Mouse (Mus musculus) monocyte, adult 2 months (primary cell): ENCODE measurements around the gene Arf5.
A peak's percentile ranks its signal among the peaks of the same experiment; 100 is the strongest.

Experiments
- DNase-seq, 2 experiments: peaks; one replicate each; pipeline ENCODE4 v3.0.0; 2022; ENCODE audit warnings: low spot score in 2 of 2, low read depth in 1 of 2

Gene Arf5

DNA sequence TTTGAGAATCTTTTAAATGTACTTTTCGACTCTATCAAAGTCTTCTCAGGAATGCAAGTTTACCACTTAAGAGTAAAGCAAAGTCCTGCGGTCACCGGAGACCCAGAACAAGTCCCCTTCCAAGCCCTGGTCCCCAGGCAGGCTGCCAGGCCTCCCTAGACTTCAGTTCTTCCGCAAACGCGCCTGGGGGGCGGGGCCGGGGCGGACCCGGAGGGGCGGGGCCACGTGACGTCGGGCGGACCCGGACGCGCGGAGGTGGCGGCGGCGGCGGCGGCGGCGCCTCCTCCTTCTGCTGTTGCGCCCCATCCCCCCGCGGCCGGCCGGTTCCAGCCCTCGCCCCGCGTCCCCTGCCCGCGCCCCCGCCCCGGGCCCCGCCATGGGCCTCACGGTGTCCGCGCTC lies at the start of gene Arf5:
Arf5 (plus strand) TSS at position 248 of the 400 bp plus-strand sequence.
- peak; percentile 67 to 89 for DNase-seq

DNA sequence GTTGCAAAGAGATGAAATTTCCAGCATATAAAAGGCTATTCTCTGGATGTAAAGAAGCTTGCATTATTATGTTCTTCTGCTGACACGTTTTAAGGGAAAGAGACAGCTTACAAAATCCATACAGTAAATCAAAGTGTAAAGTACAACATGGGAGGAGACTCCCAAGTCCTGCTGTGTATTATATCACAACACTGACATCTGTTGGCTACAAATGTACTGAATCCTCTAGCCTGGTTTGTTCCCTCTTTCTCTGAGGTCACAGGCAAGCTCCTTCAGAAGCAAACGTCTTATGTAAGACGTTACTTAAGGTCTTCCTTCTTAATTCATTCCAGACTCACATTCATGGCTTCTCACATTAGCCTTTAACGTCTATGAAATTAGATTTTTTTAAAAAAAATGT lies 41.4 kb upstream of the Arf5 start:
- DNase-seq = no peak

DNA sequence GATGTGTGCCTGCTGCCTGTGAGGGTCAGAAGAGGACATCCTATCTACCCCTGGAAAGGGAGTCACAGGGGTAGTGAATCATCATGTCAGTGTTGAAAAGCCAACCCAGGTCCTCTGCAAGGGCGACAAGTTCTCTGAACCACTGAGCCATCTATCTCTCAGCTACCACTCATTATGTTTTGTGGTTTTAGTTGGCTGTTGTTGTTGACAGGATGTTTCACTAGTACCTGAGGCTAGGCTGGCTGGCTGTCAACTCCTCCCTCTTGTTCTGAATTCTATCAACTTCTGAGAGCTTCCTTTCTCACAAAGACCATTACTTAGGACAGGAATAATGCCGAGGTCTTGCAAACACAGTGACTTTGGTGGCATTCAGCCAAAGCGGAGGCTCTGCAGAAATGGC lies 38.2 kb upstream of the Arf5 start:
- DNase-seq = no peak

DNA sequence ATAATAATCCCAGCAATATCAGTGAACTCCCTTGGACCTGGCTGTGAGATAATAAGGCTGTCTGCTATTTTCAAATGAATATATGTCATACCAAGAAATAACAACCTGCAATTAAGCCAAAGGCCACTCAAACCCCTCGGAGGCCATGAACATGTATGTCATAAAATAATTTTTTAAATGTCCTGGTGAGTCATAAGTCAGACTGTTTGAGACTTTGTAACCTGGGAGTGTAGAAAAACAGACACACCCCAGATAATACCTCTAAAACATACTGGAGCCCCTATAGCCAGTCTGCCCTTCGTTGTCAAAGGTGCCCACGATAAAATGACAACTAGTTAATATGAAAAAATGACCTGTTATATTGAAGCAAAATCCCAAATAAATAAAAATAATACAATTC lies 34.3 kb upstream of the Arf5 start:
- no peak for DNase-seq

DNA sequence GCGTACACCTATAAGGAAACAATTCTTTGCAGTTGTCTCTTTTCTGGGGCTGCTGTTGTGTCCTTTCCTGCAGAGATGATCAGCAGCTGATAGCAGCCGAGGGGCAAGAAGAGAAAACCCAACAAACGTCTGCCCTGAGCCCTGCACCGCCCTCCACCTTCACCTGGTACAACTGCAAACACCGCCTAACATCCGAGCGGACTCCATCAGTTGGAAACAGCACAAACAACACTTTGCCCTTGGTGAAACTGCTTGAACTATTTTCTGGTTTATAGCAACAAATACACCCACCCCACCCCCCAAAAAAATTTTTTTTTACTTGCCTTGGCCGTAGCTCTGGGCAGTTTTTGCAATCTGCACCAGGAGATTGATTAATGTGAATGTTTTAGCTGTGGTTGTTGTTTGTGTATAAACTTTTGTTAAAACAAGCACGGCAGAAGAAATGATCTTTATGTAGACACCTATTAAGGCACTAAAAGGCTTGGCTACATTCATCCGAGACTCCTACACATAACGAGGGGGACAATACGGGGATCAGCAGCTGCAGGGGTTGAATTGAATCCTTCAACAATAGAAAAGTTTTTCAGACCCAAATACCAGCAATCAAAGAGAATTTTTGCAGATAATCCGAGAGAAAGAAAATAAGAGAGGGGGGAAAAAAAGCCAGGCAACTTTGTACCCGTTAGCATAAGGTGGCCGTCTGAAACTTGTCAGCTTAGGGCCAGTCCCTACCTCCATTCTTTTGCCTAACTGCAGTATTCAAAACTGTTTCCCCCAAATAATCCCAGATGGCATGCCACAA lies 27.1 kb upstream of the Arf5 start:
- DNase-seq = no peak

DNA sequence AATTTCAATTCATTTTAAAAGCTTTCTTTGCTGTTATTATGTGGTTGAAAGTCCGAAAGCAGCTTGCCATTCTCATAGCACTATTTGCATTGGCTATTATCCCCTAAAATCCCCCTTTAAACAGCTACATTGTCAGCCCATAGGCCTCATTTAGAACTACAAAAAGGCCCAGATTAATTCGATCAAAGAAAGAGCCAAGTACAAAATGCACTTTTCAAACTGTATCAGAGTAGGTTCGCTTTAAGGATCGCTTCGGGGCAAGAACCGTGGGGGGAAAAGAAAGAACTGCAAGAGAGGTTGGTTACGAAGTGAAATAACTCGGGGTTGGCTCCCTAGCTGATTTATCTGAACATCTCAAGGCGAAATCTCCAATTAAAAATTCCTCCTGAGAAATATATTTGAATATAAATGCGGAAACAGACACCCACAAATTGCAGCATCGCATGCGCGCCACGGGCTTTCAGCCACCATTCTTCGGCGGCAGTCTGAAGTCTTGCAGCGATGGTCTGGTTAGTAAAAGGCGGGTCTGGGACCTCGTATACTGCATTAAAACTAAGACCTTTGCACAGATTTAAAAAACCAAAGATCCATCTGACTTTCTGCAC lies 26.4 kb upstream of the Arf5 start:
- DNase-seq = no peak

DNA sequence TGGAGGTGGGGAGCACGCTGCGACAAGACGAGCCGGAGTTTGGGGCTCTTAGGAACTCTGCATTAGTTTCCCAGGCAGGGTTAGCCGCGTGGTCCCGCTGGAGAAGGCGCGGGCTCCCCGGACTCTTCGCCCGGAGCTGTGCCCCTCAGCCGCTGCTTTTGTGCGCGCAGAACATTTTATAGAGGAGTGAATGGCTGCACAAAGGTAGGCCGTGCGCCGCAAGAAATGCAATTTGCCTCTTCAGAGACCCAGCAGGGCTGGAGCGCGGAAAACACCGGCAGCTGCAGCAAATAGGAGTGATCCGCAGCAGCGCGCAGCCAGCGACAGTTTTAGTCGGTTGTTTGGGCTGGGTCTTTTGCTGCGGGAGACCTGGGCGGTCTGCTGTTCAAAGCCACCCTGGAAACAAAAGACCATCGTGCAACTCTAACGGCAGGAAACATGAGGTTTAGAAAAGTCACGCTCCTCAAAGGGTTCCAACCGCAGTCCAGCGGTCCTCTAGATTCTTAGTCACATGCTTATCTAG lies 25.6 kb upstream of the Arf5 start, which contains the start of gene Zfp800:
Zfp800 (minus strand) TSS at position 325 of the 523 bp plus-strand sequence.
- no peak for DNase-seq

DNA sequence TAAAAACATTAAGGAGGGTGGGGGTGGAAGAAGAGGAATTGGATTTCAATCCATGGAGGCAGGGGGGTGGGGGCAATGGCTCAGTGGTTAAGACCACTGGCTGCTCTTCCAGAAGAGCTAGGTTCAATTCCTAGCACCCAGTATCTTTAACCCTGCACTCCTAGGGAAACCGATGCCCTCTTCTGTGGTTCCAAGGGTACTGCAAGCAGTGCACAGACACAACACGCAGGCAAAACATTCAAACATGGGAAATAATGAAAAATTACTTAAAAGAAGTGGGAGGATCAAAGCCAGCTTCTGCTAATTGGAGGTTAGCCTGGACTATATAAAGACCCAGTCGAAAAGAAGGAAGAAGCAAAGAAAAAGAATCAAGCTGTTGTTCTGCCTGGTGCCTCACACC lies 24.6 kb upstream of the Arf5 start:
- no peak for DNase-seq

DNA sequence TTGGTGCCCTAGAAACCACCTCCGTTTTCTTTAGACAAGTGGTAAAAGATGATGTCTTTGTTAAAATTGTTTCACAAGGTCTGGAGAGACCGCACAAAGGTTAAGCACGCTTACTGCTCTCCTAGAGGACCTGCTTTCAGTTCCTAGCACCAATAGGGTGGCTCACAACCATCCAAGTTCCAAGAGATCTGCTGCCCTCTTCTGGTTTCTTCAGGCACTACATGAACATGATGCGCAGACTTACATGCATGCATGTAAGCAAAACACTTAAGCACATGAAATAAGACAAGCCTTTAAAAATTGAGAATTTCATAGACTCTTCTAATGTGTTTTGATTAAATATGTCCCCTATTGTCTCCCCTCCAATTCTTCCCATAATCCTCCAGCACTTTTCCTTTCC lies 23.6 kb upstream of the Arf5 start:
- DNase-seq = no peak

DNA sequence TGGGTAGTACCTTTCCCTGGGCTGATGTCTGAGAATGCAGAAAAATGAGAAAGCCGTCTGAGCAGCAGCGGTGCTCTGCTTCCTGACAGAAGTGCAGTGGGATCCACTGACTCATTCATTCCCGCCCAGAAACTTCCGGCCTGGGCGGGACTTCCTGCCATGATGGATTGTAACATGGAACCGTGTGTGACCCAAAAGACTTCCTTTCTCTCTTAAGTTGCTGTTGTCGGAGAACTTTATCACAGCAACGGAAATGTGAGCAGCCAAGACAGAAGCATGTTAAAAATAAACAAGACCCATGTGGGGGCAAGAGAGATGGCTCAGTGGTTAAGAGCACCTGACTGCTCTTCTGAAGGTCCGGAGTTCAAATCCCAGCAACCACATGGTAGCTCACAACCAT lies 13.3 kb upstream of the Arf5 start:
- no peak for DNase-seq

DNA sequence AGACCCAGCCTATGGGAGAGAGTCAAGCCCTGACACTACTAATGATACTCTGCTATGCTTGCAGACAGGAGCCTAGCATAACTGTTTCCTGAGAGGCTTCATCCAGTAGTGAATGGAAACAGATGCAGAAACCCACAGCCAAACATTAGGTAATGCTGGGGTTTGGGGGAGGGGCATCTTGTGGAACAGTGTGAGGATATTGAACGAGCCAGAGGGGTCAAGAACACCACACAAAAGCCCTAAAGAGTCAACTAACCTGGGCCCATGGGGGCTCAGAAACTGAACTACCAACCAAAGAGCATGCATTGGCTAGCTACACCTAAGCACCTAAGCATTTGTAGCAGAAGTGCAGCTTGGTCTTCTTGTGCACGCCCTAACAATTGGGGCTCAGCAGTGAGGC lies 12.1 kb upstream of the Arf5 start:
- no peak for DNase-seq

DNA sequence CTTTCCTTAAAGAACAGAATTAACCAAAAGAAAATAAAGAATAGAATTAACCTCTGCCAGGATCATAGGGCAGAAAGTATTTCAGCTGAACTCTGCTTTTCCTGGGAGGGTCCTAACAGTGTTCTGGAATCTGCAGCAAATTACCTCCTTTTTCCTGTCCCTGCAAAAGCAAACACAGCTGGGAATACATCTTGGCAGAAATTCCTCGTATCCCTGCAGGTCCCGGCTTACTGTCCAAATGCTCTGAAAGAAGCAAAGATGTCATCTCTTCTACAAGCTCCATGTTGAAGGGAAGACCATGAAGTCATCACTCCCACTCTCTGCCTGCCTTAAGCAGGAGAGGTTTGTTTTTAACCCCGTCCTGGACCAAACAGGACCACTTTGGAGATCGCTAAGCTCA lies 6.4 kb upstream of the Arf5 start:
- DNase-seq = no peak

DNA sequence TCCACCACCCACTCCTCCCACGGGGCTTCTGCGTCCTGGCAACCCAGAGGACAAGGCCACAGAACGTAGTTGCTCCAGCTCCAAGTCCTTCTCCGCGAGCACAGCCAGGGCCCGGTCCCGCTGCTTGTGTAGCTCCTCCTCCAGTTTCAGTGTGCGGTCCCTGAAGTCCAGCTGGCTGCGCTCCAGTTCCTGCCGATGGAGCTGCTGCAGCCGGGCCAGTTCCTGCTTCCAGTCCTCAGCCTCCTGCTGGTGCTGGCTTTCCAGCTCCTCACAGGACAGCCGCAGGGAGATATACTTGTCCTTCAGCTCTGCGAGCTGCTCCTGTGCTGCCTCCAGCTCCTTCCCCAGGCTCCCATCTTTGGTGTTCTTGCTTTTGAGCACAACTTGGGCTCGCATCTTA lies 4.9 kb upstream of the Arf5 start:
- DNase-seq = no peak

DNA sequence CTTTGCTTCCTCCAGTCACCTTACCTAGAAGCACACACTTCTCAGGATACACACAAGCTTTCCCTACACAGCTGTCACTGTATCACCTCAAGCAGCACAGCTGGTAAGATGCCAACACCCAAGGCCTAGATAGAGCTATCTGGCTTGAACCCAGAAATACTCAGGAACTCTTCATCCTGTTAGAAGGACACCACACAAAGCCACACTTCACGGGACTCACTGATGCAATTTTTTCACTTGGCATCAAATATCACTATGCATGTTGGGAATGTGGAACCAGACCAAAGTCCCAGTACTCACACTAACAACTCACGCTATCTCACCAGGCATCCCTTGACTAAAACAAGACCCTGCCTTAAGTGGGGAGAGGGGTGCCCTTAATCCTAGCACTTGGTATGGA lies 3.7 kb upstream of the Arf5 start:
- no peak for DNase-seq

DNA sequence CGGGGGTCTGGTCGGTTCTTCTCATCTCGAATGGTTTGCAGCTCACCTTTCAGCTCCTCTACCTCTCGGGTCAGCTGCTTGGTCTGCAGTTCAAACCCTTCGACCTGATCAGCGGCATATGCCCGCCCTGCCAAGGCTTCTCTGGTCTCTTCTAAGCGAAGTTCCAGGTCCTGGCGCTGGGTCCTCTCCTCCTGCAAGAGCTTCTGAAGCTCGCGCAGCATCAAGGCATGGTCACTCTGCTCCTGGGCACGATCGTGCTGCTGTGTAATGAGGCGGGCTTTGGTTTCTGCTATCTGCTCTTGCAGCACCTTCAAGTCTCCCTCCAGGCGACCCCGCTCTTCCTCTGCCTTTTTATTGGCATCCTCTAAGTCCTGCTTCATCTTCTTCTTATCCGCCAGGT lies 3.0 kb upstream of the Arf5 start:
- no peak for DNase-seq

DNA sequence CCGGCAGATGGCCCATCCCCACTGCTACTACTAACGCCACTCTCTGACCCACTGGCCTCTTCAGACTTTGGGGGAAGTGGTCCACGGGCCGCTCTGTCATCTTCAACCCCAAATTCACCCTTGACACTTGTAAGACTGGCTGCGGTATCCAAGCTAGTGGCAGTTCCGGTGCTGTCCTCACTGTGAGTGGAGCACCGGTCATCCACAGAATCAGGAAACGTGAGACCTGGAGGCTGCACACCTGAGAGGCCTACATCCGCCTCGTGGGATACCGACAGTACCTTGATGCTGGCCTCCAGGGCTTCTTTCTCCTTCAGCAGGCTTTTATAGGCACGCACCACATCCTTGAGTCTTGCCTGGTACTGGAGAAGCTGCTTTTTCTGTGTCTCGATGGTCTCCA lies 2.5 kb upstream of the Arf5 start:
- DNase-seq = no peak

DNA sequence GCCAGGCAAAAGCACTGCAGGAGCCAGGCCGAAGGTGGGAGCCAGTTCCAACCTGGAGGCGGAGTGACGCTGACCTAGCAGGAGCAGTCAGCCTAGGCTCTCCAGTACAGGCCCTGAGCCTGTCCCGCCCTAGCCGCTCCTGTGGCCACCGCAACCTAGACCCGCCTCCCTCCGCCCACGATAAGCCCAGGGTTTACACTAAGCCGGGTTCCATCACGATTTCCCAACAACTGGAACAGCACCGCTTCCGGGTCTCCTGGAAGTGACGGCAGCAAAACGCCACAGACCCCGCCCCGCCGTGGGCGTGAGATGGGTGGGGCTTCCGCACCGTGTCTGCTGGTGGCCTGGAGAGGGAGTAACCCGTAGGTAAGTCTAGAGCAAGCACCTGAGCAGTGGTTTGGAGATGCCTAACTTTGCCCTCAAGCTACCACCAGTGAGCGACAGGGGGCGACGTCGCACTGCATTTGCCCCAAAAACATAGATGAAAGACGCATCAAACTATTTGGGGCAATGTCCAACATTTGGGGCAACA lies 1.8 kb upstream of the Arf5 start:
- peak; percentile 92 to 95 for DNase-seq

DNA sequence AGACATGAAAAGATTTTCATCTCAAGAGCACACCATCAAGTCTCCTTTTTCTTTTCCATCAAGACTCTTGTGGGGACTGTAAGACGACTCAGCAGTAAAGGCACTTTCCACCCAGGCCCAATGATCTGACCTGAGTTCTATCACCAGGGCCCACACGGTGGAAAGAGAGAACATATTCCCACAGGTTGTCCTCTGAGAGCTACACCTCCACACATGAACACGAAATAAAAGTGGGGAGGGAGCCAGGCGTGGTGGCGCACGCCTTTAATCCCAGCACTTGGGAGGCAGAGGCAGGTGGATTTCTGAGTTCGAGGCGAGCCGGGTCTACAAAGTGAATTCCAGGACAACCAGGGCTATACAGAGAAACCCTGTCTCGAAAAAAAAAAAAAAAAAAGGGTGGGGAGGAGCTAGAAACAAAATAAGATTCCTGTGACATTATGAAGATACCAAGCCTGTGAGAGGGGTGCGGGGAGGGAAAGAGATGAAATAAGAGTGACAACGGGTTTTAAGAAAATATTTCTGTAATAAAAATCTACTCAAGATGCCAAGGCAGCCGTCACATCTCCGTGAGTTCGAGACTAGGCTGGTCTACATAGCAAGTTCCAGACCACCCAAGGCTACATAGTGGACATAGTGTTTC lies 589 bp upstream of the Arf5 start:
- no peak for DNase-seq

DNA sequence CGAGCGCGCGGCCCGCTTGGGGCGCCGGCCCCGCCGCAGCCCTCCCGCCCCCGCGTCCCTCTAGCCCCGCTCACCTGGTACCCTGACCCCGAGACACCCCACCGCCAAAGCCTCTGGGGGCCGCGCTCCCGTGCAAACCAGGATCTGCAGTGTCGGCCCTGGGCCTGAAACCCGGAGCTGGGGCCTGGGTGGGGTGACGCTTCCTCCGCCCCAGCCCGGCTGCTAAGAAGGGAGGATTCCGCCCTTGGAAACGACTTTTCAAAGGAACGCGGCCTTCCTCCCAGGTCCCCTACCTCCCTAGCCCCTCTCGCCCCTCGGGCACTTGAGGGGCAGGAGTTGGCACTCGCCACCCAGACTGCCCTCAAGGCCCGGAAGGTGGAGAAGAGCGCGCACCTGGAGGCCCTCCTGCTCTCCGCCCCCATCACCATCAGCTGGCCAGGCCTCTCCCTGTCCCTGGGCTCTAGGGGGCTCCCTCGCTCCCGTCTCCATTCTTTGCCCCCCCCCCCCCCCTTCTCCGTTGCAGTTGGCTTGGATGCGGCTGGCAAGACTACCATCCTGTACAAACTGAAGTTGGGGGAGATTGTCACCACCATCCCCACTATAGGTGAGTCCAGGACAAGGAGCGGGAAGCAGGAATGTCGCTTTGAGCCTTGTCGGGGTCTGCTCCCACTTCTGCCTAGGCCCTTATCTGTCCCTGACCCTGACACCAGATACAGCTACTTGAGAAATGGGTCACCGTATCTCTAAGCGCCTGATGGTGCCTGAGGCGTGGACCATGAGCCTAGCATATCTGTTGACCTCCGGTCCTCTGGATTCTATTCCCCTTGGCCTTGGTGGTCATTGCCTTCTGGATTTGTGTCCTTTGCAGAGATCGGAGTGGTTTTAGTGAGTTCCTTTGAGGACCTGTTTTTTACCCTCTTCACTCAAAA lies 671 bp downstream of the Arf5 start:
- DNase-seq = no peak

DNA sequence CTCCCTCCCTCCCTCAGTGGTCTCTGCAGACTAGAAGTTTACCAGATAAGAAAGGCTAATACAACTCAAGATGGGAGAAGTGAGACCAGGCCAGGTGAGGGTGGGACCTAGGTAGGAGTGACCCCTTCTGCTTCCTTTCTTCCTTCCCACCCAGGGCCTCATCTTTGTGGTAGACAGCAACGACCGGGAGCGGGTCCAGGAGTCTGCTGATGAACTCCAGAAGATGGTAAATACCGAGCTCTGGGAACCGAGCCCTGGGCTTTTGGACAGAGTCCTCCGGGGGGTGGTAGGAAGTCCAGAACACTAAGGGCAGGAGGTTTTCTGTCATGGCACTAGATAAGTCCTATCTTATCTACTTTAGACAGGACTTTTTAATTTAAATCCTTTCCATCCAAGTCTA lies 1.7 kb downstream of the Arf5 start:
- DNase-seq = no peak
